Comparison of ENCODE assay signal across 15 mouse cellular contexts in the genomic region with DNA sequence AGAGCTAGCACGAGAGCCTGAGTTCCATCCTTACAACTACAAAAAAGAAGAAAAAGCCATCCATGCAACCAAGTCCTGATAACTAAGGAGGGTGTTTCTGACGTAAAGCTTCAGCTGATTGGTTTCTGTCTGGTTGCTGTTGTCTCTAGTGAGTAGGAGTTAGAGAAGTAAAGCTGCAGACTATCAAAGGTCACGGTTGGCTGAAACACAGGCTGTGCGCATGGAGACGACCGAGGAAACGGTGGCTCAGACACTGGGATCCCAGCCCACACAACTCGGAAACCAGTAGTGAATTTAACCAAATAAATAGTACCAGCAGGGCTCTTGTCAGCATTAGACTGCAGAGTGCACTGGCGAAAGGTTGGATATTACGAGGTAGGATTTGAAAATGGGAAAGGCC.
"Had no signal": no experiment of that assay in that cellular context is flagged by ENCODE, and none has a peak within 500 bp of the region (broad histone marks: within the 10 kb centered on the region; RNA-seq: fewer than 3 reads in every experiment).

No protein-coding gene starts in this region.

- H3K9ac ChIP-seq: limb, embryonic 13.5 days; liver, embryonic 13.5 days; lung, embryonic 14.5 days; neural tube, embryonic 12.5 days had no signal

- H3K27ac ChIP-seq: layer of hippocampus, adult 2 months; limb, embryonic 13.5 days; liver, embryonic 13.5 days; midbrain, embryonic 10.5 days; neural tube, embryonic 12.5 days had no signal

- H3K9me3 ChIP-seq: limb, embryonic 13.5 days; liver, embryonic 13.5 days; midbrain, embryonic 10.5 days; neural tube, embryonic 12.5 days had no signal

- H3K27me3 ChIP-seq: limb, embryonic 13.5 days; liver, embryonic 13.5 days; neural tube, embryonic 12.5 days had no signal

- H3K4me3 ChIP-seq: layer of hippocampus, adult 2 months; limb, embryonic 13.5 days; liver, embryonic 13.5 days; midbrain, embryonic 10.5 days; neural tube, embryonic 12.5 days had no signal

- H3K4me2 ChIP-seq: limb, embryonic 13.5 days; liver, embryonic 13.5 days; lung, embryonic 14.5 days; neural tube, embryonic 12.5 days had no signal

- DNase-seq: kidney, adult 8-10 months; left cerebral cortex, postnatal 4 days; liver, embryonic 13.5 days; lung, embryonic 14.5 days; lung, postnatal 10 days; lung, postnatal 4 days; midbrain, embryonic 14.5 days; spleen, adult 18-20 months; thymus, adult 18-20 months; thymus, postnatal 14 days had no signal

- ATAC-seq: inflammation-experienced regulatory T-cells, adult 6 months had no signal
